Comparison of ENCODE assay signal across 23 mouse cellular contexts in genomic region chr19:10813905-10814304, GRCm38 (mm10). TPM values are rescaled to one million over a fixed set of nuclear protein-coding genes. Genes with fewer than 3 reads are reported as not detected.
"Had no signal": no experiment of that assay in that cellular context is flagged by ENCODE, and none has a peak within 500 bp of the region (broad histone marks: within the 10 kb centered on the region; RNA-seq: fewer than 3 reads in every experiment).

No protein-coding gene starts in this region.

- ATAC-seq: liver, postnatal 0 days; midbrain, embryonic 13.5 days; midbrain, embryonic 16.5 days had no signal

- H3K27me3 ChIP-seq: limb, embryonic 12.5 days; limb, embryonic 15.5 days; midbrain, embryonic 13.5 days; neural tube, embryonic 13.5 days had no signal

- H3K4me1 ChIP-seq: limb, embryonic 15.5 days; megakaryocyte, embryonic 14.5 days; neural tube, embryonic 13.5 days had no signal

- DNase-seq: kidney, postnatal 14 days; kidney, postnatal 4 days; left cerebral cortex, postnatal 4 days; liver, postnatal 0 days; lung, embryonic 14.5 days; lung, postnatal 10 days; lung, postnatal 36 days; right cerebral cortex, adult 18-20 months; right cerebral cortex, postnatal 14 days; right cerebral cortex, postnatal 4 days; thymus, postnatal 36 days had no signal

- H3K9me3 ChIP-seq: limb, embryonic 12.5 days; limb, embryonic 15.5 days; megakaryocyte, embryonic 14.5 days; midbrain, embryonic 10.5 days; midbrain, embryonic 13.5 days; neural tube, embryonic 13.5 days had no signal

- H3K9ac ChIP-seq: limb, embryonic 12.5 days; limb, embryonic 15.5 days; liver, embryonic 14.5 days; liver, postnatal 0 days; lung, embryonic 14.5 days; midbrain, embryonic 13.5 days; neural tube, embryonic 13.5 days had no signal

- H3K4me3 ChIP-seq: limb, embryonic 12.5 days; limb, embryonic 15.5 days; megakaryocyte, embryonic 14.5 days; midbrain, embryonic 10.5 days; midbrain, embryonic 13.5 days; myocyte; neural tube, embryonic 13.5 days had no signal

- H3K36me3 ChIP-seq: limb, embryonic 12.5 days; limb, embryonic 15.5 days; midbrain, embryonic 10.5 days; midbrain, embryonic 13.5 days; neural tube, embryonic 13.5 days had no signal

- H3K27ac ChIP-seq: limb, embryonic 12.5 days; limb, embryonic 15.5 days; liver, embryonic 14.5 days; midbrain, embryonic 10.5 days; midbrain, embryonic 13.5 days; neural tube, embryonic 13.5 days had no signal

- H3K4me2 ChIP-seq: limb, embryonic 12.5 days; limb, embryonic 15.5 days; liver, embryonic 11.5 days; lung, embryonic 14.5 days; midbrain, embryonic 13.5 days; neural tube, embryonic 13.5 days had no signal

RNA-seq across cellular contexts. Expression of gene Cd6, which starts 16.0 kb away (rescaled TPM):
- total RNA-seq: left cerebral cortex, postnatal 4 days had no signal
- polyA plus RNA-seq: kidney, embryonic 16.5 days; limb, embryonic 12.5 days; limb, embryonic 15.5 days; liver, embryonic 11.5 days; liver, embryonic 14.5 days; midbrain, embryonic 10.5 days; midbrain, embryonic 13.5 days; midbrain, embryonic 16.5 days; myocyte; neural tube, embryonic 13.5 days had no signal

RNA-seq across cellular contexts. Expression of gene Tmem132a, which starts 55.8 kb away (rescaled TPM):
- total RNA-seq: monocyte, adult 5-6 weeks had no signal
